In the genomic region with DNA sequence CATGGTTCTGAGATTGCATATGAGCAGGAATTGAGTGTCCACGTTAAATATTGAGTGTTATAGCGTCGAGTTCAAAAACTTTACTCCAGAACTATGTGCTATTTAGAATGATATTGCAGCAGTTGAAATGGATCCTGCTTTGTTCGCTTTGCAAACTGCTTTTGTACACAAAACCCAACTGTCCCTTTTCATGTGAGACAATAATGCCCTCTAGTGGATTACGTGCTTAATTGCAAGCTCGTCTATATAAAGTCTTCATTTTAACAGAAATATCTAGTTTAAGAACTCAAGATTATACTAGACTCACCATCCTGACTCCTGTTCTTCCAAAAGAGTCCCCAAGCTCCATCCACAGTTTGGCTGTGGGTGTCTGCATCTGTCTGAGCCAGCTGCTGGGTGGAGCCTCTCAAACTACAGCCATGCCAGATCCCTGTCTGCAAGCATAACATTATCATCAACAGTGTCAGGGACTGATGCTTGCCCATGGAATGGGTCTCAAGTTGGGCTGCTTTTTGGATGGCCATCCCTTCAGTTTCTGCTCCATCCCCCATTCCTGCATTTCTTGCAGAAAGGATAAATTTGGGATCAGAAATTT, we compare ENCODE assay signal across 7 mouse cellular contexts. TPM values are rescaled to one million over a fixed set of nuclear protein-coding genes. Genes with fewer than 3 reads are reported as not detected.
A peak's percentile ranks its signal among the peaks of the same experiment; 100 is the strongest.
DNase-seq lines count a peak whose midpoint lies in the region; ATAC-seq and TF ChIP-seq lines count a peak whose summit lies in the region.

No protein-coding gene starts in this region.

- H3K9ac ChIP-seq in liver, embryonic 14.5 days (replicated peaks), result no peak overlapping the region
- H3K9ac ChIP-seq in liver, embryonic 12.5 days, result no peak overlapping the region

- in situ Hi-C loops in Patski (cut with MboI; ENCODE audit: low pct_unique_long_range_greater_than_20kb), result loop anchor here (5.0 to 25.0 kb wide), 2 partner anchors 146 to 981 kb away; no protein-coding TSS in a partner anchor

- H3K4me2 ChIP-seq in liver, embryonic 14.5 days (ENCODE audit: low read depth), result no peak overlapping the region
- no peak overlapping the region for H3K4me2 ChIP-seq in liver, embryonic 12.5 days

- no peak for TF ChIP-seq EP300 in liver, embryonic 14.5 days (IDR thresholded peaks at IDR 0.05; ENCODE audit: low read depth)

- intact Hi-C loops in left cerebral cortex, postnatal 10 days (cut with DNase I), result loop anchor here (1.0 to 5.0 kb wide), 2 partner anchors 56 to 142 kb away; a partner anchor contains a TSS

- no peak overlapping the region for H3K4me3 ChIP-seq in liver, embryonic 14.5 days (ENCODE audit: insufficient read depth in 1 of 2, low read depth in 2 of 2, low read length in 2 of 2)
- no peak overlapping the region for H3K4me3 ChIP-seq in liver, embryonic 12.5 days
- H3K4me3 ChIP-seq in embryonic facial prominence, embryonic 10.5 days, result no peak overlapping the region

- POLR2A ChIA-PET in Patski (lab: Charles Lee), result no interaction called here

- no peak for ATAC-seq in liver, embryonic 14.5 days (ENCODE audit: insufficient read depth)
- ATAC-seq in liver, embryonic 12.5 days, result no peak
- no peak for ATAC-seq in Patski

- H3K4me1 ChIP-seq in liver, embryonic 14.5 days (replicated peaks; ENCODE audit: control insufficient read depth in 2 of 2, insufficient read depth in 2 of 2, low read length in 1 of 2), result no peaks in the 10 kb centered on the region; a peak in 1 of 4 replicates
- no peaks in the 10 kb centered on the region for H3K4me1 ChIP-seq in liver, embryonic 12.5 days
- H3K4me1 ChIP-seq in embryonic facial prominence, embryonic 10.5 days, result peaks cover 12% of the 10 kb centered on the region

- CTCF ChIA-PET in Patski (lab: Charles Lee), result interaction anchor here (1.0 to 2.2 kb wide), 3 partner anchors 26 to 143 kb away, joined by 4 to 8 read pairs (median 7); no protein-coding TSS in a partner anchor

- H3K9me3 ChIP-seq in liver, embryonic 14.5 days (ENCODE audit: control insufficient read depth, low read length), result no peaks in the 10 kb centered on the region
- H3K9me3 ChIP-seq in liver, embryonic 12.5 days (replicated peaks), result no peaks in the 10 kb centered on the region
- no peaks in the 10 kb centered on the region for H3K9me3 ChIP-seq in embryonic facial prominence, embryonic 10.5 days

- H3K27me3 ChIP-seq in liver, embryonic 14.5 days (ENCODE audit: control insufficient read depth, insufficient read depth, low read length), result no peaks in the 10 kb centered on the region
- H3K27me3 ChIP-seq in liver, embryonic 12.5 days (replicated peaks), result no peaks in the 10 kb centered on the region
- no peaks in the 10 kb centered on the region for H3K27me3 ChIP-seq in Patski
- no peaks in the 10 kb centered on the region for H3K27me3 ChIP-seq in embryonic facial prominence, embryonic 10.5 days (replicated peaks; ENCODE audit: low read depth, poor library complexity, severe bottlenecking)

- DNase-seq in liver, embryonic 14.5 days (ENCODE audit: low read depth in 3 of 3, low spot score in 3 of 3), result peak in 1 of 3 experiments; percentile 16
- no peak for DNase-seq in Patski (ENCODE audit: low read depth, low spot score)
- DNase-seq in embryonic facial prominence, embryonic 10.5 days (ENCODE audit: low spot score), result no peak
- DNase-seq in lung, postnatal 36 days, result peak; percentile 58
- DNase-seq in spleen, postnatal 4 days (ENCODE audit: low spot score in 2 of 2), result no peak
- DNase-seq in left cerebral cortex, postnatal 10 days (ENCODE audit: extremely low spot score in 1 of 2, low spot score in 2 of 2), result no peak

- no peak overlapping the region for H3K27ac ChIP-seq in liver, embryonic 14.5 days
- H3K27ac ChIP-seq in liver, embryonic 12.5 days, result no peak overlapping the region
- H3K27ac ChIP-seq in embryonic facial prominence, embryonic 10.5 days (replicated peaks), result 0 out of 2 replicates have a peak overlapping the region, but pooled peaks have one; percentile 54

- TF ChIP-seq CTCF in liver, embryonic 14.5 days (IDR thresholded peaks at IDR 0.05; ENCODE audit: low read depth), result peak; percentile 60
- TF ChIP-seq CTCF in Patski (IDR thresholded peaks at IDR 0.05), result peak; percentile 68

- no peaks in the 10 kb centered on the region for H3K36me3 ChIP-seq in liver, embryonic 14.5 days (replicated peaks; ENCODE audit: control insufficient read depth, insufficient read depth, low read depth)
- no peaks in the 10 kb centered on the region for H3K36me3 ChIP-seq in liver, embryonic 12.5 days
- H3K36me3 ChIP-seq in embryonic facial prominence, embryonic 10.5 days (replicated peaks), result no peaks in the 10 kb centered on the region

- WGBS in liver, embryonic 14.5 days (ENCODE audit: insufficient replicate concordance), result 9% methylated on average over 6 of the region's 6 CpGs
- 8% methylated on average over 6 of the region's 6 CpGs for WGBS in liver, embryonic 12.5 days (ENCODE audit: insufficient replicate concordance)
- 8% methylated on average over 6 of the region's 6 CpGs for WGBS in embryonic facial prominence, embryonic 10.5 days

RNA-seq across cellular contexts. Expression of a gene that starts 56.3 kb away (rescaled TPM):
- polyA plus RNA-seq in liver, embryonic 14.5 days (2012; rRNA removed), result 0.40 and 1.0 TPM in 2 replicates
- 2.4 and 3.3 TPM in 2 replicates for polyA plus RNA-seq in liver, embryonic 14.5 days (2014; fragmentation: Nextera tagmentation; extraction: Ambion mirVana)
- polyA plus RNA-seq in liver, embryonic 12.5 days (2016; fragmentation: Nextera tagmentation; extraction: Ambion mirVana), result 3.8 and 4.1 TPM in 2 replicates
- polyA plus RNA-seq in Patski (2021), result 2.7 TPM
- 6.3 and 6.4 TPM in 2 replicates for polyA plus RNA-seq in embryonic facial prominence, embryonic 10.5 days (2016; fragmentation: Nextera tagmentation; extraction: Ambion mirVana)
- 100 to 1,000 TPM; 330 to 354 TPM for total RNA-seq in left cerebral cortex, postnatal 10 days (2021)
